ENCODE assay signal across 9 mouse cellular contexts in the genomic region with DNA sequence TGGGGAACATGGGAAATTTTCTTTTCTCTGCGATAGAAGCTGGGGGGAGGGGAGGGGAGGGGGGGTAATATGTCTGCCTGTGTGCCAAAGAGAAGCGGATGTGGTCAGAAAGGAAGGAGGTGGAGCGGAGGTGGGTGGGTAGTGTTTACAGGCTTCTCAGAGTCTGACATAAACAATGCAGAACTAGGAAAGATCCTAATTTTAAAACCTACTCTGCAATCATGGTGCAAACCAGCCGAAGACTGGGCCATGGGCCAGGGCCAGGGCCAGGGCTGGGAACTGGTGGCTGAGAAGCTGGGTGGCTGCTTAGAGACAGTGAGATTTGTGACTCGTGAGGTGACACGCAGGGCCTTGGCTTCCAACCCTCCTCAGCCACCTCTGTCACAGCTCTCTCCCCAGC.
DNase-seq lines count a peak whose midpoint lies in the region; ATAC-seq and TF ChIP-seq lines count a peak whose summit lies in the region.
"Had no signal": no experiment of that assay in that cellular context is flagged by ENCODE, and none has a peak within 500 bp of the region (broad histone marks: within the 10 kb centered on the region; RNA-seq: fewer than 3 reads in every experiment).

No protein-coding gene starts in this region.

- no peaks in the 10 kb centered on the region for H3K27me3 ChIP-seq in midbrain, embryonic 16.5 days (ENCODE audit: control insufficient read depth, insufficient read depth, low read depth, low read length)
- no peaks in the 10 kb centered on the region for H3K27me3 ChIP-seq in midbrain, embryonic 13.5 days
- H3K27me3 ChIP-seq in lung, embryonic 14.5 days (ENCODE audit: insufficient read depth, low read length) = no peaks in the 10 kb centered on the region
- H3K27me3 ChIP-seq: limb, embryonic 12.5 days had no signal

- no peak for TF ChIP-seq CTCF in lung, embryonic 14.5 days (IDR thresholded peaks at IDR 0.05; ENCODE audit: low read depth)

- WGBS in midbrain, embryonic 16.5 days = 80% methylated on average over 6 of the region's 6 CpGs
- WGBS in midbrain, embryonic 13.5 days = 80% methylated on average over 6 of the region's 6 CpGs
- 45% methylated on average over 6 of the region's 6 CpGs for WGBS in lung, embryonic 14.5 days

- no peak overlapping the region for H3K4me2 ChIP-seq in midbrain, embryonic 16.5 days (ENCODE audit: low read length)
- no peak overlapping the region for H3K4me2 ChIP-seq in midbrain, embryonic 13.5 days (replicated peaks)
- H3K4me2 ChIP-seq in lung, embryonic 14.5 days = no peak overlapping the region
- H3K4me2 ChIP-seq: limb, embryonic 12.5 days had no signal

- H3K9ac ChIP-seq in midbrain, embryonic 16.5 days (ENCODE audit: low read depth, low read length) = no peak overlapping the region
- H3K9ac ChIP-seq in midbrain, embryonic 13.5 days (replicated peaks) = no peak overlapping the region
- no peak overlapping the region for H3K9ac ChIP-seq in lung, embryonic 14.5 days
- H3K9ac ChIP-seq: limb, embryonic 12.5 days had no signal

- H3K27ac ChIP-seq in midbrain, embryonic 16.5 days (ENCODE audit: low read length) = no peak overlapping the region
- no peak overlapping the region for H3K27ac ChIP-seq in midbrain, embryonic 13.5 days
- no peak overlapping the region for H3K27ac ChIP-seq in lung, embryonic 14.5 days (ENCODE audit: low read depth)
- H3K27ac ChIP-seq: limb, embryonic 12.5 days had no signal

- ATAC-seq in midbrain, embryonic 16.5 days = 0 out of 2 replicates have a peak, but pooled peaks have one; percentile 23
- no peak for ATAC-seq in midbrain, embryonic 13.5 days
- ATAC-seq in lung, embryonic 14.5 days (ENCODE audit: insufficient read depth) = peak; percentile 54; the same call in 1 of the 2 replicates

- H3K4me3 ChIP-seq in midbrain, embryonic 16.5 days (ENCODE audit: low read depth, low read length) = no peak overlapping the region
- no peak overlapping the region for H3K4me3 ChIP-seq in midbrain, embryonic 13.5 days (replicated peaks)
- no peak overlapping the region for H3K4me3 ChIP-seq in lung, embryonic 14.5 days (ENCODE audit: low read depth, low read length)
- H3K4me3 ChIP-seq: limb, embryonic 12.5 days had no signal

- H3K9me3 ChIP-seq in midbrain, embryonic 16.5 days (replicated peaks; ENCODE audit: control insufficient read depth, low read length, poor library complexity, severe bottlenecking) = no peaks in the 10 kb centered on the region
- no peaks in the 10 kb centered on the region for H3K9me3 ChIP-seq in midbrain, embryonic 13.5 days
- H3K9me3 ChIP-seq in lung, embryonic 14.5 days (ENCODE audit: low read depth, low read length) = no peaks in the 10 kb centered on the region
- H3K9me3 ChIP-seq: limb, embryonic 12.5 days had no signal

- DNase-seq in cerebellum, adult 9-10 months = peak; percentile 59
- peak; percentile 37 for DNase-seq in lung, embryonic 14.5 days
- peak; percentile 38 for DNase-seq in thymus, postnatal 4 days
- no peak for DNase-seq in left cerebral cortex, adult 9 months (ENCODE audit: low spot score in 2 of 2)
- no peak for DNase-seq in embryo, embryonic 9.5 days (ENCODE audit: extremely low spot score)
- DNase-seq: right cerebral cortex, postnatal 14 days had no signal

- H3K36me3 ChIP-seq in midbrain, embryonic 16.5 days (ENCODE audit: control insufficient read depth, insufficient read depth, low read length) = no peaks in the 10 kb centered on the region
- no peaks in the 10 kb centered on the region for H3K36me3 ChIP-seq in midbrain, embryonic 13.5 days
- no peaks in the 10 kb centered on the region for H3K36me3 ChIP-seq in lung, embryonic 14.5 days (ENCODE audit: insufficient read depth)
- H3K36me3 ChIP-seq: limb, embryonic 12.5 days had no signal

- peaks cover 12% of the 10 kb centered on the region for H3K4me1 ChIP-seq in midbrain, embryonic 16.5 days (ENCODE audit: control insufficient read depth, insufficient read depth, low read length)
- H3K4me1 ChIP-seq in midbrain, embryonic 13.5 days (replicated peaks) = peaks cover 32% of the 10 kb centered on the region
- H3K4me1 ChIP-seq in lung, embryonic 14.5 days (ENCODE audit: insufficient read depth) = no peaks in the 10 kb centered on the region
- H3K4me1 ChIP-seq: limb, embryonic 12.5 days had no signal

Comparison
In these comparisons a context has a peak if more than half of its experiments do, and no peak if none do; other contexts are left out.
1. DNase-seq: peak in cerebellum, adult 9-10 months (single experiment), lung, embryonic 14.5 days (single experiment) and thymus, postnatal 4 days (single experiment); none in left cerebral cortex, adult 9 months (0 of 2) and embryo, embryonic 9.5 days (single experiment).